Mouse (Mus musculus) intestine, embryonic 15.5 days (tissue): ENCODE measurements around the gene Mapk13. TPM values are rescaled to one million over a fixed set of nuclear protein-coding genes. Genes with fewer than 3 reads are reported as not detected.
"Not testable (repeated sequence)": the region's sequence is repeated elsewhere in the genome, so short reads cannot be mapped to it uniquely, and the experiment has no call there.

ENCODE experiments used
- ATAC-seq: fragments of 200-750 bp; cut with Nextera tagmentation; 2 replicates; pipeline ENCODE4 v1.8.0; 2017; ENCODE audit warnings: moderate TSS enrichment, moderate library complexity
- H3K27ac ChIP-seq: fragments of 300-500 bp; sonication (generic); 2 replicates; pipeline ENCODE4 v1.5.1; 2015; ENCODE audit warnings: mild to moderate bottlenecking, inconsistent platforms
- H3K27me3 ChIP-seq: fragments of 300-500 bp; sonication (generic); replicated peaks from 2 replicates; pipeline ENCODE4 v1.6.1; 2015; ENCODE audit warnings: inconsistent platforms
- H3K36me3 ChIP-seq: fragments of 300-500 bp; sonication (generic); 2 replicates; pipeline ENCODE4 v1.6.1; 2015; ENCODE audit warnings: inconsistent platforms
- H3K4me1 ChIP-seq: fragments of 300-500 bp; sonication (generic); replicated peaks from 2 replicates; pipeline ENCODE4 v1.6.1; 2015; ENCODE audit warnings: inconsistent platforms
- H3K4me2 ChIP-seq: fragments of 300-500 bp; sonication (generic); replicated peaks from 2 replicates; pipeline ENCODE4 v1.6.1; 2015; ENCODE audit warnings: mild to moderate bottlenecking, inconsistent platforms
- H3K4me3 ChIP-seq: fragments of 300-500 bp; sonication (generic); replicated peaks from 2 replicates; pipeline ENCODE4 v1.5.1; 2015; ENCODE audit warnings: inconsistent platforms
- H3K9ac ChIP-seq: fragments of 300-500 bp; sonication (generic); 2 replicates; pipeline ENCODE4 v1.6.1; 2015; ENCODE audit warnings: inconsistent platforms
- H3K9me3 ChIP-seq: fragments of 300-500 bp; sonication (generic); 2 replicates; pipeline ENCODE4 v1.6.1; 2016; ENCODE audit warnings: inconsistent platforms
- WGBS: fragments of 180-500 bp; shearing (Covaris S2); methylation state at CpG from one replicate; pipeline ENCODE4 v1.1.7; 2015; 5-methylcytosine and 5-hydroxymethylcytosine counted together
- polyA plus RNA-seq: library from polyadenylated mRNA; unstranded; fragments of >200 nt; fragmentation: Nextera tagmentation; extraction: Ambion mirVana; gene quantifications from 2 replicates; pipeline ENCODE4 v1.2.1, GENCODE M21; 2015

The Mapk13 gene
- polyA plus RNA-seq, 1 experiment from 2014 or later = 214 TPM

DNA sequence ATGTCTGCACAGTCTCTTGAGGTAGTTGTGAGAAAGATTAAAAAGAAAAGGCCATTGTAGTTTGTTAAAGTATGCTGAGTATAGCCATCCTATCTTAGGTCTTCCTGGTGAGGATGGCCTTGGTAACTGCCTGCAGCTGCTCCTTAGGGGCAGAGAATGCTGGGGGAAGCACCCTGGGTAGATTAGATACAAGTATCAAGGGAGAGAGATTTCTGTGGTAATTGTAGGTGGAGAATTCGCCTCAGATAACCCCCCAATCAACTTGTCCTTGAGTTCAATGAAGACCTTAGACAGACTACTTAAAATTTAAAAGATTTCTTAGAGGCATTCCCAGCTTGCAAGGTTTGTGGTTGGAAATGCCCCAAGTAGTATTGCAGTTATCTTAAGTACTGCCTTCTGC lies 34.2 kb downstream of the Mapk13 start:
- 85% methylated on average over 1 of the region's 1 CpGs for WGBS
- H3K36me3 ChIP-seq = peaks cover 21% of the 10 kb centered on the region
- ATAC-seq = no peak

GRCm38 (mm10) chr17:28804973-28805372 lies 35.9 kb downstream of the Mapk13 start:
- 87% methylated on average over 6 of the region's 6 CpGs for WGBS
- Histone ChIP-seq H3K4me2 (no peak overlapping the region), H3K9me3 (no peaks in the 10 kb centered on the region), H3K4me1 (peaks cover 23% of the 10 kb centered on the region; the same call in 1 of the 2 replicates), H3K9ac (no peak overlapping the region), H3K27ac (no peak overlapping the region), H3K36me3 (peaks cover 24% of the 10 kb centered on the region), H3K4me3 (no peak overlapping the region), H3K27me3 (no peaks in the 10 kb centered on the region)
- ATAC-seq = no peak

More for the DNA sequence above, 34.2 kb downstream of the Mapk13 start:
- no peak overlapping the region for H3K27ac ChIP-seq
- H3K9ac ChIP-seq = no peak overlapping the region
- H3K4me3 ChIP-seq = no peak overlapping the region
- H3K4me1 ChIP-seq = peaks cover 26% of the 10 kb centered on the region
- H3K27me3 ChIP-seq = no peaks in the 10 kb centered on the region
- H3K9me3 ChIP-seq = no peaks in the 10 kb centered on the region
- no peak overlapping the region for H3K4me2 ChIP-seq

DNA sequence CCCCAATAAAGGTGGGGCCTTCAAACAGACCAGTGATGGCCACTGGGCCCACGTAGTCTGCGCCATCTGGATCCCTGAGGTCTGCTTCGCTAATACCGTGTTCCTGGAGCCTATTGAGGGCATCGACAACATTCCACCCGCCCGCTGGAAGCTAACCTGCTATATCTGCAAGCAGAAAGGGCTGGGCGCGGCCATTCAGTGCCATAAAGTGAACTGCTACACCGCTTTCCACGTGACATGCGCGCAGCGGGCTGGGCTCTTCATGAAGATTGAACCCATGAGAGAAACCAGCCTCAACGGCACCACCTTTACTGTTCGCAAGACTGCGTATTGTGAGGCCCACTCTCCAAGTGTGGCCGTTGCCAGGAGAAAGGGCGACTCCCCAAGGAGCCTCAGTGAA lies 37.7 kb downstream of the Mapk13 start:
- H3K9me3 ChIP-seq = no peaks in the 10 kb centered on the region
- H3K27ac ChIP-seq = no peak overlapping the region
- no peak overlapping the region for H3K4me3 ChIP-seq
- H3K4me1 ChIP-seq = 0 out of 2 replicates have a peak, but pooled peaks cover 17% of the 10 kb centered on the region
- no peak overlapping the region for H3K9ac ChIP-seq
- no peaks in the 10 kb centered on the region for H3K27me3 ChIP-seq
- peak; percentile 52 for ATAC-seq
- peaks cover 30% of the 10 kb centered on the region for H3K36me3 ChIP-seq
- no peak overlapping the region for H3K4me2 ChIP-seq
- 79% methylated on average over 19 of the region's 19 CpGs for WGBS

DNA sequence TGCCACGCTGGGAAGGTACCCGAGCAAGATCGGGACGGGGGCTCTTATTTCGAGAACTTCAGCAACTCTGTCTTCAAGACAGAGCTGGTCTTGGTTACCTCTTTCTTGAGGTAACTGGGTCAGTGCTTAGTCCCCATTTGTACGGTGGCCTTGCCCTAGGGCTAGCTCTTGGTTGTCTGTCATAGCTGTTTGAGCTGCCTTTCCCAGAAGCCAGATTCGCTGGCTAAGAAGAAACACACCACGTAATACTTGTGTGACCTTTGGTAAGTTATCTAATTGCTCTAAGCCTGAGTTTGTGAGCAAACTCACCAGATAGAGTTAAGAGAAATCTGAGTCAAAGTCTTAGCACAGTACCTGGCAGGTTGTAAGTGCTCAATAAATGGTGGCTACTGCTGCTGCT lies 39.6 kb downstream of the Mapk13 start:
- no peak overlapping the region for H3K9ac ChIP-seq
- no peak overlapping the region for H3K4me3 ChIP-seq
- H3K9me3 ChIP-seq = no peaks in the 10 kb centered on the region
- 92% methylated on average over 8 of the region's 8 CpGs for WGBS
- H3K4me2 ChIP-seq = no peak overlapping the region
- peaks cover 9% of the 10 kb centered on the region; the same call in 1 of the 2 replicates for H3K4me1 ChIP-seq
- peaks cover 36% of the 10 kb centered on the region for H3K36me3 ChIP-seq
- no peaks in the 10 kb centered on the region for H3K27me3 ChIP-seq
- H3K27ac ChIP-seq = peak overlapping the region; percentile 66
- ATAC-seq = peak; percentile 40

GRCm38 (mm10) chr17:28809175-28809831 lies 40.2 kb downstream of the Mapk13 start:
- H3K9ac ChIP-seq = no peak overlapping the region
- peaks cover 42% of the 10 kb centered on the region for H3K36me3 ChIP-seq
- no peak overlapping the region for H3K4me3 ChIP-seq
- no peaks in the 10 kb centered on the region for H3K27me3 ChIP-seq
- H3K27ac ChIP-seq = peak overlapping the region; percentile 66
- WGBS = 75% methylated on average over 10 of the region's 10 CpGs
- peak; percentile 70 for ATAC-seq
- no peaks in the 10 kb centered on the region for H3K9me3 ChIP-seq
- no peak overlapping the region for H3K4me2 ChIP-seq
- peaks cover 9% of the 10 kb centered on the region; the same call in 1 of the 2 replicates for H3K4me1 ChIP-seq

- H3K27me3 ChIP-seq = no peaks in the 10 kb centered on the region
- no peak overlapping the region for H3K9ac ChIP-seq
- H3K4me1 ChIP-seq = peaks cover 18% of the 10 kb centered on the region; the same call in 1 of the 2 replicates
- WGBS = 71% methylated on average over 10 of the region's 10 CpGs
- H3K9me3 ChIP-seq = no peaks in the 10 kb centered on the region
- ATAC-seq = peak; percentile 68
- H3K27ac ChIP-seq = peak overlapping the region; percentile 49; the same call in 1 of the 2 replicates
- H3K36me3 ChIP-seq = peaks cover 36% of the 10 kb centered on the region
- no peak overlapping the region for H3K4me3 ChIP-seq
- no peak overlapping the region for H3K4me2 ChIP-seq
Measured at GRCm38 (mm10) chr17:28812345-28812744, 43.2 kb downstream of the Mapk13 start.

GRCm38 (mm10) chr17:28814529-28815097 lies 45.5 kb downstream of the Mapk13 start:
- Histone ChIP-seq H3K36me3 (peaks cover 50% of the 10 kb centered on the region), H3K27ac (no peak overlapping the region), H3K4me1 (peaks cover 12% of the 10 kb centered on the region; the same call in 1 of the 2 replicates), H3K9me3 (no peaks in the 10 kb centered on the region), H3K27me3 (no peaks in the 10 kb centered on the region), H3K4me3 (no peak overlapping the region), H3K9ac (no peak overlapping the region), H3K4me2 (no peak overlapping the region)
- ATAC-seq = no peak
- 88% methylated on average over 18 of the region's 18 CpGs for WGBS

DNA sequence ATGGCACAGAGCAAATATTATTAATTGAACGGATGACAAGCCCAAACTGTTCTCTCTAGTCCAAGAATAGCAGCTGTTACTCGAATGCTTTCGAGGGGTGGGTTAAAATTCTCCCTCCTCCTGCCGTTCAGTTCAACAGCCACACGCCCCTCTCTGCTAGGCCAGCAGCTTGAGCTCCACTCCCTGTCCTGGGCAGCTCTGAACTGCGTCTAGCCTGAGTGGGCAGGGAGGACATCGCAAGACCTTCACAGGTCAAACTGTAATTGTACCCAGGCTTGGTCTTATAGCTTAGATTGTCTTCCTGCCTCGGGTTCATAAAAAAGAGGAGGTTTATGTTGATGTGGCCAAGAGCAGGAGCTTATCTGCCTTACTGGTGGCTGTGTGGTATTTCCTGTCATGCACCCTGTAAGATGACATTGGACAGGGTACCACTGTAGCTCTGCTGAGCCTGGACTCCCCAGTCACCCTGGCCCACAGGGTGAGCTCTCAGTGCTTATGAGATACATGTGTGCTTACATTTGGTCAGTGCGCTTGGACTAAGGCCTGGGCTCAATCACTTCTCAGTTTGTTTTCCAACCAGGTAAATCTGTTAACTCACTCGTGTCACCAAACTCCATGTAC lies 46.4 kb downstream of the Mapk13 start:
- Histone ChIP-seq H3K4me1 (peaks cover 12% of the 10 kb centered on the region; the same call in 1 of the 2 replicates), H3K36me3 (peaks cover 45% of the 10 kb centered on the region)

GRCm38 (mm10) chr17:28816326-28816725 lies 47.2 kb downstream of the Mapk13 start:
- 85% methylated on average over 10 of the region's 10 CpGs for WGBS
- H3K9me3 ChIP-seq, ATAC-seq, H3K4me3 ChIP-seq, H3K27me3 ChIP-seq, H3K4me2 ChIP-seq, H3K9ac ChIP-seq: not testable (repeated sequence)
- Histone ChIP-seq H3K36me3 (peaks cover 52% of the 10 kb centered on the region), H3K27ac (peak overlapping the region; percentile 79), H3K4me1 (peaks cover 12% of the 10 kb centered on the region; the same call in 1 of the 2 replicates)

More for the DNA sequence above, 46.4 kb downstream of the Mapk13 start:
- Histone ChIP-seq H3K27me3 (no peaks in the 10 kb centered on the region), H3K4me3 (no peak overlapping the region), H3K4me2 (no peak overlapping the region), H3K27ac (no peak overlapping the region), H3K9ac (no peak overlapping the region), H3K9me3 (no peaks in the 10 kb centered on the region)
- ATAC-seq = no peak
- WGBS = 60% methylated on average over 10 of the region's 10 CpGs

- ATAC-seq = peak; percentile 79
- H3K4me2 ChIP-seq = peak overlapping the region; percentile 34
Measured at GRCm38 (mm10) chr17:28816875-28817811, 48.0 kb downstream of the Mapk13 start.

GRCm38 (mm10) chr17:28820189-28820588 lies 51.1 kb downstream of the Mapk13 start:
- 81% methylated on average over 2 of the region's 2 CpGs for WGBS
- no peak overlapping the region for H3K27ac ChIP-seq
- H3K4me1 ChIP-seq = peaks cover 8% of the 10 kb centered on the region; the same call in 1 of the 2 replicates
- H3K4me2 ChIP-seq = no peak overlapping the region
- no peak overlapping the region for H3K9ac ChIP-seq
- H3K9me3 ChIP-seq = no peaks in the 10 kb centered on the region
- peaks cover 50% of the 10 kb centered on the region for H3K36me3 ChIP-seq
- no peak overlapping the region for H3K4me3 ChIP-seq
- ATAC-seq = no peak
- no peaks in the 10 kb centered on the region for H3K27me3 ChIP-seq

More at GRCm38 (mm10) chr17:28816875-28817811, 48.0 kb downstream of the Mapk13 start:
- Histone ChIP-seq H3K9me3 (no peaks in the 10 kb centered on the region), H3K4me3 (no peak overlapping the region; the same call in 1 of the 2 replicates), H3K27me3 (no peaks in the 10 kb centered on the region), H3K9ac (no peak overlapping the region), H3K27ac (peak overlapping the region; percentile 79), H3K4me1 (peaks cover 12% of the 10 kb centered on the region; the same call in 1 of the 2 replicates), H3K36me3 (peaks cover 55% of the 10 kb centered on the region)
- WGBS = 74% methylated on average over 25 of the region's 25 CpGs
